Mouse (Mus musculus) 3134 (cell line): Measurements from ENCODE around the gene Efr3b.

Source experiments
- DNase-seq: peaks from one replicate; pipeline ENCODE4 v3.0.0-alpha.2; 2011; ENCODE audit warnings: low spot score; ENCODE audit not compliant: insufficient read length; ENCODE audit errors: extremely low read depth

Gene Efr3b

DNA sequence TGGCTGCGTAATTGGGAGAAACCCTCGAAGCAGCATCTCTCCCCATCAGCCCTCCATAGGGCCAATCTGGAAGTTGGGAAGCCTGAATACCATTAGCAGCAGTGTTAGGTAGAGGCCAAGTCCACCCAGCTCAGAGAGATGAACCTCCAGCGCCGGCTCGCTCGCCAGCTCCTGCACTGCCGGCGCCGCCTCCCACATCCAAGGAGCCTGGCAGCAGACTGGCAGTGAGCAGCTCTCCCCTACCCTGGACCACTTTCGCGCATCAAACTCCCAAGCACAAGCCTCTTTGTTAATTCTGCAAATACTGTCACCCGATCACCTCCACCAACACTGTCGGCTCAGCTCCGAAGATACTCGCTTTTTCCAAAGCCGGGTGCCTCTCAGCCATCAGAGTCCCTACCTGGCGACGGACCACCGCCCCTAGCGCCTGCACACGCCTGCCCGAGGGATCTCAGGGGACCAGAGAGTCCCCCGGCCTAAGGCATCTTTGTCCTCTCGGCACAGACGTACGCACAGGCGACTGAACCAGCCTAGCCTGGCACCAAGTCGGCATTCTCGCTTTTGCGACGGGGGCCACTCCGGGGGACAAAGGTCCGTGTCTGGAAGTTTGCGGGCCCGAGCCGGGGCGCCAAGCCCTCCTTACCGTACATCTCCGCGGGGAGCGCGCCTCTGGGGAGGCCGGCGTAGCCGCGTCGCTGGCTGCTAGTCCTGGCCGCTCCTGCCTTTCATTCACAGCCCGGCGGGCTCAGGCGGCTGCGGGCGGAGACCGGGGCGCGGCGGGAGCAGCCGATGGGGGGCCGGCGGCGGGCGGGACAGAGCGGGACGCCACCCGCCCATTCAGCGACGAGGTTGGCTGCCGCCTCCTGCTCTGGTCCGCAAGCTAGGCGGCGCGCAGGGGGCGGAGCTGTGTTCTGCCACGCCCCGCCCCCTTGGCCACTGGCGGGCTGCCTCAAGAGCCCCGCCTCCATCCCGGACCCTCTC lies at the start of gene Efr3b:
TSS of gene Efr3b (minus strand) at position 855 of the 981 bp plus-strand sequence.
- DNase-seq = no peak

GRCm38 (mm10) chr12:4083441-4083840 lies 44.7 kb upstream of the Efr3b start:
- no peak for DNase-seq

DNA sequence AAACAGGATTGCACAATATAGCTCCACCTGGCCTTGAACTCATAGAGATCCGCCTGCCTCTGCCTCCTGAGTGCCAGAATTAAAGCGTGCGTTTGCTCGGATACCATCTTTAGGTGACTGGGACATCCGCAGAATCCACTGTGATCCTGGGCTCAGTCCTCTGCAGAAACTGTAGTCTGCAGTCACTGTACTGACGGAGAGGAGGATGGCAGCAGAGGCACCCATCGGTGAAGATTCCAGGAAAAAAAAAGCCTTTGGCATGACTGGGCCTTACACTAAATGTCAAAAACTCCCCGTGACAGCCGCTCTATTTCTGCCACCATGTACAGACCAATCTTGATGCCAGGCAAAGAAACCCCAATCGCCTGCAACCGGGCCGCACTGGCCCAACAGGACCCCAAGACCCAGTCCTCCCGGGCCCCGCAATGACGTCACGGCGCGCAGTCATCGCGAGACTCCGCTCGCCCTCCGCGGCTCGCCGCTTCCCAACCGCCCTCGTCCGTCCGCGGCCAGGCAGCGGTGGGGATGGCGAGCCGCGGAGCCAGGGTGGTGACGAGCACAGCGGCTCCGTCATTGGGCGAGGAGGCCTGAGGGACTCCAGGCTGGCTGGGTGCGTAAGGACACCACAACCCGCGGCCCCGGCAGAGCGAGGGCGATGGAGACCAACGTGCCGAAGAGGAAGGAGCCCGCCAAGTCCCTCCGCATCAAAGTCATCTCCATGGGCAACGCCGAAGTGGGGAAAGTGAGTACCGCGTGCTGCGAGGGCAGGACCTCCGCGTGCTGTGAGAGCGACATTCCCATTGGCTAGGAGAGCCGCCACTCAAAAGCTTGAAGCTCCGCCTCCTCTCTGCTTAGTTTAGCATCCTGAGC lies 43.7 kb upstream of the Efr3b start, which contains the start of gene Dnajc27:
TSS of gene Dnajc27 (plus strand) at position 452 of the 870 bp plus-strand sequence.
- peak; percentile 84 for DNase-seq

DNA sequence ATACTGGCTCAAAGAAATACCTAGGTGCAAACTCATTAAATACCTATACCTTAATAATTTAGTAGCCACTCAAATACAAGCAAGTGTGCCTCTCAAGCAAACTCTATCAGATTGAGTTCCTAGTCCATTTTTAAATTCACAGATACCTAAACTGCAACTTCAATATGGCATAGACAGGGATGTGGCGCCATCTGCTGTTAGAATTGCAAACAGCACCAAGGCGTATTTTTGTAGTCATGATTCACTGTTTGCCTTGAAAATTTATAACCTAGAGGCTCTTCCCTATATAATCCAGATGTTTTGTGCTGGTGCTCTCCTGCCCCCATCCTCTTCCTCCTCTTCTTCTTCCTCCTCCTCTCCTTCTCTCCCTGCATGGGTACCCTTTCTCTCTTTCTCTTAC lies 41.6 kb upstream of the Efr3b start:
- DNase-seq = peak; percentile 7

GRCm38 (mm10) chr12:4078069-4078468 lies 39.4 kb upstream of the Efr3b start:
- DNase-seq = no peak

DNA sequence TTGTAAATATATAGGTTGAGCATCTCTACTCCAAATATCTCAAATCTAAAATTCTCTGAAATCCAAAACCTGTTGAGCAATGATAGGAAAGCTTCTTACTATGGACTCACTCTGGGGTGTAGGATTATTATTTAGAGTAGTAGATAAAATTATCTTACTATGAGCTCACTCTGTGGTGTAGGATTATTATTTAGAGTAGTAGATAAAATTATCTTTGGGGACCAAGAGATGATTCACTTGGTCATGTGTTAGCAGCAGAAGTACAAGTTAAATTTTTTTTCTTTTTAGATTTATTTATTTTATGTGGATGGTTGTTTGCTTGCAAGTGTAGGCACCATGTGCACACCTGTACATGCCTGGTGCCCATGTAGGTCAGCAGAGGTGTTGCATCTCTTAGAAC lies 37.7 kb upstream of the Efr3b start:
- DNase-seq = no peak

DNA sequence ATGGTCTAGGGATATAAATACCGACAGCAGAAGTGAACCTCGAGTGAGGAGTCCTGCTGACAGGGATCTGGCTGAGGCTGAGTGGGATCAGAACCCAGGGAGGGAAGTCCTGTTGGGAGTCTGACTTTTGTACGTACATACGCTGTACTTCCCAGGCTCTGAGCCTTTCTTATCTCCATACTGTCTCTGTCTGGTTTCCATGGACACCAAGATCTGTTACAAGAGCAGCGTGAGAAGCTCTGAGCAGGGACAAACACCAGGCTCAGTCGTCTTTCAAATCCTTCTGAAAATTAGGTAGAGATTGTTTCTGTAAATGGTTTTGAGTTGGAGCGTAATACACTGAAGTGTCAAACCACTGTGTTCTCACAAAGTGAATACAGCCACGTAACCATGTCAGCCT lies 36.7 kb upstream of the Efr3b start:
- no peak for DNase-seq

DNA sequence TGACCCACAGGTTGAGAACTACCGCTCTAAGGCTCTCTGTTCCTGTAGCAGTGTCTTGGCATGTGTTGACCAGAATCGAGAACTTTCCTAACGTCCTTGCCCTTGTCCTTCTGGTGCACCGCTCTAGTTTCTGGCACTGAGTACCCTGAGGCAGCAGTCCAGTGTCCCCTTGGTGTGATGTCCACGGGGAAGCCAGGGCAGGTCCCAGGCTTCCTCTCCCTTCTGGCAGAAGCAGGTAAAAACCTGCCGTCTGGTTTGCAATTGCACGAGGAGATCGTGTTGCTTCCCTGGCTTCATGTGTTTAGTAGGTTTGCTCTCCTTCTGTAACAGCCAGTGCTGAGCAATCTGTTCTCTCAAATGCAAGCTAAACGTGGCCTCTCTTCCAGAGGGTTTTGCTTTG lies 33.0 kb upstream of the Efr3b start:
- no peak for DNase-seq

DNA sequence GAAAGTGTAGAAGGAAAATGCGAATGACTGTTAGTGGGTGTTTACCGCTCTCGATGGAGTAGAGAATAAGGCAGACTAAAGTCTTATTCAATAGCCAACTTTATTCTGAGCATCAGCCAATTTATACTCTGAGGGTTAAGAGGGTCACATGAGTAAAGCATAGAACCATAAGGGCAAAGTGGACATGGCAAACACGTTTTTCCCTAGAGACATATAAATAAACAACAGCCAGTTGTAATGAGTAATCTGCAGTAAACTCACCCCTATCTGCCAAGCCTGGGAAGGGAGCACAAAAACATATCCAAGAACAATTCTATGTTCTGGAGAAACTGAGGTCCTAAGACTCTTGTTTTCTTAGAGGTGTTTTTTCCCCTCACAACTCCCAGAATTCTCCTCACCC lies 29.8 kb upstream of the Efr3b start:
- DNase-seq = no peak

- DNase-seq = no peak
These were observed 28.2 kb upstream of the Efr3b start for GRCm38 (mm10) chr12:4066681-4067459.

DNA sequence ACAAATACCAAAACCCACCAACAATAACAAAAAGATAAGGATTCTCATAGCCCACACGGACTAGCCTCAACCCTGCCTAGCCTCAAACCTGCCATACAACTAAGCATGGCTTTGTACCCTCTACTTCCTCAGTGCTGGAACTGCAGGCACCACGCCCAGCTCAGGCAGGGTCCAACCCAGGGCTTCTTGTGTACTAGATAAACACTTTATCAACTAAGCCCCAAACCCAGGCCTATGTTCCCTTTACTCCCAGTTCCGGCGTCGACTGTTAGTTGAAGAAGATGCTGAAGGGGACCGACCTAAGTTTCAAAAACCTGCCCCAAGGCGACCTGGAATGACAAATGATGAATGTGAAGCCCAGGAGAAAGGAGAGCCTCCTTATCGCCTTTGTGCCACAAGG lies 27.2 kb upstream of the Efr3b start:
- DNase-seq = no peak

GRCm38 (mm10) chr12:4065498-4065897 lies 26.8 kb upstream of the Efr3b start:
- no peak for DNase-seq

- DNase-seq = no peak
These were observed 21.0 kb upstream of the Efr3b start for GRCm38 (mm10) chr12:4059683-4060082.

GRCm38 (mm10) chr12:4058321-4058720 lies 19.6 kb upstream of the Efr3b start:
- DNase-seq = no peak

DNA sequence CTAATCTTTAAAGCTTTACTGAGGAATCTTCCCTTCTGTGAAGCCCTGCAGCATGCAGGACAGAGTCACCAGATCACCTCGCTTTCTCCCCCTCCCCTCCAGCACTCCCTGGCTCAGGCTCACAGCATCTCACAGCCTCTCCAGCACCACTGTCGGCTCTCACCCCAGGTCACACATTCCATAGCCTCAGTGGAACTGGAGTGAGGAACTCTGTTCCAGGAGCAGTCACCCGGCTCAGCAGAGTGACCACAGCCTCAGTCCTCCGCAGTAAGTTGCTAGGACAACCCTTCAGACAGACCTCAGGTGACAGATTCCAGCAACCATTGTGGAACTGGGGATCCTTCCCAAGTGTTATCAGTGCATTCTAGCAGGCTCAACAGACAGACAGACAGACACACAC lies 16.1 kb upstream of the Efr3b start:
- no peak for DNase-seq

DNA sequence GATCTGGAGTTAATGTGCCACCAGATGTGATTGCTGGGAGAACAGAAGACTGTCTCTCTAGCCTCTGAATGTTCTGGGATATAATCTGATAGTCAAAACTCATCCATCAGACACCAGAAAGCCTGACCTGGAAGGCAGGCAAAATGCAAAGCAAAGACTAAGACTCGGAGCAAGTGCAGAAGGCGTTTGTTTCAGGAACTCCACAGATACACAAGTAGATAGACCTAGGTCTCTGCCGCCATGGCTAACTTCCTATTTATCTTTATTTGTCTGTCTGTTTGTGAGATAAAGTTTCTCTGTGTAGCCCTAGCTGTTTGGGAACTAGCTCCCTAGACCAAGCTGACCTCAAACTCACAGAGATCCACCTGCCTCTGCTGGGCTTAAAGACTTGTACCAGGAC lies 14.9 kb upstream of the Efr3b start:
- DNase-seq = no peak

- DNase-seq = no peak
These were observed 12.2 kb upstream of the Efr3b start for GRCm38 (mm10) chr12:4050861-4051425.

DNA sequence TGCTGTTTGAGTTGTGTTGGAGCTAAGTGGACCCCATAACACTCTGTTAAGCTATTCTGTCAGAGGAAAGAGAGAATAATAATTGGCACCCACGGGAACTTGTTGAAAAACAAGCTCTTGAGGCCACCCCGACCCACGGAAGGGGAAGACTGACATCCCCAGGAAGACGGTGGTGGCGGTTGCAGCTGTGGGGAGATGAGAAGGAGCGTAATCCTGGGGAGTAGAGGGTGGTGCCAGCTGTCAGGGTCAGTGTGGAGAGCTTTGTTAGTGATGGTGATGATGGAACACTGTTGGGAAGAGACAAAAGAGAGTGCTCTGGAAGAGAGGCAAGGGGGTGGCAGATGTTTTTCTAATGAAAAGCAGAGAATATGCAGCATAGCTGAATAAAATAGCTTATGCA lies 9.3 kb upstream of the Efr3b start:
- no peak for DNase-seq

GRCm38 (mm10) chr12:4045992-4046391 lies 7.3 kb upstream of the Efr3b start:
- DNase-seq = no peak

DNA sequence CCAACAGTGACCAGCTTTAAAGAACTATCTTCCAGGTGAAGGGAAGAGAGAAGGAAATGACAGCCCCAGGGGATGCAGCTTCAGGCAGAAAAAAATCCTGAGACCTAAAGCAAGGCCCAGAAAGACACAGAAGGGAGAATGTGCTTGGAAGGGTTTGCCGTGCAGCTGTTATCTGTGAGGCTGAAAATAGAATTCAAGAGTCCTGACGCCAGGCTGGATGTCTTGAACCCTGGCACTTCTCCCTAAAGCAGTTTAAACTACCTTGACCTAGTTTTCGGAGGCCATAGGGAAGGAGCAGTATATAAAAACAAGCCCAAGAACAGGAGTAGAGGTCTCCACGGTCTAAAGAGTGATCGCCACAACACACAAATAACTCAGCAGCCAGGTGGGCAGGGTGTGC lies 3.7 kb upstream of the Efr3b start:
- DNase-seq = no peak
